8 mouse cellular contexts compared by ENCODE assay signal in the genomic region with DNA sequence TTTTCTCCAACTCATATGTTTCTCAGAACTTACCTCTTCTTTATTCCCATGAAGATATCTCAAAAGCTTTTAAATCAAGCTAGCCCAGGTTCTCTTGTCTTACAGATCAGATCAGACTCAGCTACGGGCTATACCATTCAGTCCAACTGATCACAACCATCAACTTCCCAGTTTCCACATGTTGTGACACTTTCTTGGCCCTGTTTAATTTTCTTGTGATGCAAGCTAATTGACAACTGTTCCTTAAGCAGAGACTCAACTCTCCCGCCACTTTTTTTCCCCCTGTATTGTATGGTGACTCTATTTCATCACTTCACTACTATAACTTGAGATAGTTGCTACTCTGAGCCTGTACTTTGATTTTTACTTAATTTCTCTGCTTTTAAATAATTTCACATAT. TPM values are rescaled to one million over a fixed set of nuclear protein-coding genes. Genes with fewer than 3 reads are reported as not detected.
DNase-seq lines count a peak whose midpoint lies in the region; ATAC-seq and TF ChIP-seq lines count a peak whose summit lies in the region.

No protein-coding gene starts in this region.

- no peak for TF ChIP-seq CTCF in left cerebral cortex, adult 2 months (IDR thresholded peaks at IDR 0.05)

- H3K4me1 ChIP-seq in forebrain, embryonic 13.5 days = peaks cover 13% of the 10 kb centered on the region
- peaks cover 3% of the 10 kb centered on the region; the same call in 1 of the 2 replicates for H3K4me1 ChIP-seq in limb, embryonic 12.5 days (replicated peaks)
- H3K4me1 ChIP-seq in neural tube, embryonic 14.5 days (ENCODE audit: control insufficient read depth, insufficient read depth, low read length) = 0 out of 2 replicates have a peak, but pooled peaks cover 4% of the 10 kb centered on the region

- H3K4me2 ChIP-seq in forebrain, embryonic 13.5 days = peak overlapping the region; percentile 93
- peak overlapping the region; percentile 92 for H3K4me2 ChIP-seq in limb, embryonic 12.5 days
- peak overlapping the region; percentile 94 for H3K4me2 ChIP-seq in neural tube, embryonic 14.5 days (ENCODE audit: low read depth, low read length)

- peak overlapping the region; percentile 34; the same call in 1 of the 2 replicates for H3K9ac ChIP-seq in forebrain, embryonic 13.5 days
- no peak overlapping the region for H3K9ac ChIP-seq in limb, embryonic 12.5 days (replicated peaks)
- no peak overlapping the region for H3K9ac ChIP-seq in neural tube, embryonic 14.5 days (replicated peaks; ENCODE audit: low read depth, low read length)

- H3K27ac ChIP-seq in left cerebral cortex, adult 2 months = no peak overlapping the region
- no peak overlapping the region for H3K27ac ChIP-seq in forebrain, embryonic 13.5 days
- H3K27ac ChIP-seq in limb, embryonic 12.5 days = no peak overlapping the region
- no peak overlapping the region for H3K27ac ChIP-seq in neural tube, embryonic 14.5 days (ENCODE audit: low read depth, low read length)

- ATAC-seq in forebrain, embryonic 13.5 days = peak; percentile 41
- no peak for ATAC-seq in limb, embryonic 12.5 days (ENCODE audit: insufficient number of reproducible peaks, insufficient read depth, low FRiP score, low TSS enrichment, low read depth)
- peak; percentile 28; the same call in 1 of the 2 replicates for ATAC-seq in neural tube, embryonic 14.5 days (ENCODE audit: low read depth)

- peak overlapping the region; percentile 80 for H3K4me3 ChIP-seq in left cerebral cortex, adult 2 months
- H3K4me3 ChIP-seq in forebrain, embryonic 13.5 days = peak overlapping the region; percentile 65
- peak overlapping the region; percentile 53 for H3K4me3 ChIP-seq in limb, embryonic 12.5 days (replicated peaks)
- peak overlapping the region; percentile 65 for H3K4me3 ChIP-seq in neural tube, embryonic 14.5 days (ENCODE audit: low read depth, low read length)

- no peak for DNase-seq in left cerebral cortex, adult 2 months (ENCODE audit: extremely low spot score in 1 of 2, low spot score in 2 of 2)
- no peak for DNase-seq in left cerebral cortex, postnatal 14 days (ENCODE audit: low spot score in 2 of 2)
- no peak for DNase-seq in cerebellum, adult 9-10 months
- DNase-seq in spleen, postnatal 10 days (ENCODE audit: low spot score in 2 of 2) = no peak
- no peak for DNase-seq in kidney, adult 8-10 months

- H3K36me3 ChIP-seq in forebrain, embryonic 13.5 days (ENCODE audit: poor library complexity, severe bottlenecking) = no peaks in the 10 kb centered on the region
- no peaks in the 10 kb centered on the region for H3K36me3 ChIP-seq in limb, embryonic 12.5 days
- no peaks in the 10 kb centered on the region for H3K36me3 ChIP-seq in neural tube, embryonic 14.5 days (ENCODE audit: control insufficient read depth, insufficient read depth, low read length)

- WGBS in forebrain, embryonic 13.5 days = 24% methylated on average over 2 of the region's 2 CpGs
- 56% methylated on average over 2 of the region's 2 CpGs for WGBS in limb, embryonic 12.5 days
- WGBS in neural tube, embryonic 14.5 days = 31% methylated on average over 2 of the region's 2 CpGs

- 0 out of 2 replicates have a peak, but pooled peaks cover 13% of the 10 kb centered on the region for H3K27me3 ChIP-seq in forebrain, embryonic 13.5 days
- H3K27me3 ChIP-seq in limb, embryonic 12.5 days = peaks cover 5% of the 10 kb centered on the region; the same call in 1 of the 2 replicates
- no peaks in the 10 kb centered on the region for H3K27me3 ChIP-seq in neural tube, embryonic 14.5 days (ENCODE audit: control insufficient read depth, insufficient read depth, low read length)

- H3K9me3 ChIP-seq in forebrain, embryonic 13.5 days (replicated peaks) = no peaks in the 10 kb centered on the region
- H3K9me3 ChIP-seq in limb, embryonic 12.5 days = no peaks in the 10 kb centered on the region
- H3K9me3 ChIP-seq in neural tube, embryonic 14.5 days (ENCODE audit: control insufficient read depth, low read length) = no peaks in the 10 kb centered on the region

- intact Hi-C loops in left cerebral cortex, adult 2 months (cut with DNase I) = loop anchor here (2.0 kb wide), 1 partner anchor 113 kb away; no protein-coding TSS in a partner anchor
- intact Hi-C loops in left cerebral cortex, postnatal 14 days (cut with DNase I) = loop anchor here (10.0 kb wide), 2 partner anchors 553 to 783 kb away; a partner anchor contains a TSS

RNA-seq across cellular contexts. Expression of a gene that starts 15.9 kb away (rescaled TPM):
- total RNA-seq in left cerebral cortex, adult 2 months (2021) = not detected
- not detected for total RNA-seq in left cerebral cortex, postnatal 14 days (2021)
- not detected in 2 replicates for polyA plus RNA-seq in forebrain, embryonic 13.5 days (2015; fragmentation: Nextera tagmentation; extraction: Ambion mirVana)
- not detected in 2 replicates for polyA plus RNA-seq in limb, embryonic 12.5 days (2016; fragmentation: Nextera tagmentation; extraction: Ambion mirVana)
- not detected in 2 replicates for polyA plus RNA-seq in neural tube, embryonic 14.5 days (2014; fragmentation: Nextera tagmentation; extraction: Ambion mirVana)

RNA-seq across cellular contexts. Expression of a gene that starts 17.7 kb away (rescaled TPM):
- total RNA-seq in left cerebral cortex, adult 2 months (2021) = 10 to 100 TPM; 33.6 to 36.5 TPM
- 10 to 100 TPM; 35.7 to 42.3 TPM for total RNA-seq in left cerebral cortex, postnatal 14 days (2021)
- polyA plus RNA-seq in forebrain, embryonic 13.5 days (2015; fragmentation: Nextera tagmentation; extraction: Ambion mirVana) = 109 and 114 TPM in 2 replicates
- 180 TPM in 2 replicates for polyA plus RNA-seq in limb, embryonic 12.5 days (2016; fragmentation: Nextera tagmentation; extraction: Ambion mirVana)
- polyA plus RNA-seq in neural tube, embryonic 14.5 days (2014; fragmentation: Nextera tagmentation; extraction: Ambion mirVana) = 68.2 and 87.9 TPM in 2 replicates

RNA-seq across cellular contexts. Expression of a gene that starts 32.2 kb away (rescaled TPM):
- not detected for total RNA-seq in left cerebral cortex, adult 2 months (2021)
- not detected for total RNA-seq in left cerebral cortex, postnatal 14 days (2021)
- not detected in 2 replicates for polyA plus RNA-seq in forebrain, embryonic 13.5 days (2015; fragmentation: Nextera tagmentation; extraction: Ambion mirVana)
- polyA plus RNA-seq in limb, embryonic 12.5 days (2016; fragmentation: Nextera tagmentation; extraction: Ambion mirVana) = not detected in 2 replicates
- not detected in 2 replicates for polyA plus RNA-seq in neural tube, embryonic 14.5 days (2014; fragmentation: Nextera tagmentation; extraction: Ambion mirVana)

RNA-seq across cellular contexts. Expression of a gene that starts 50.3 kb away (rescaled TPM):
- not detected for total RNA-seq in left cerebral cortex, adult 2 months (2021)
- not detected for total RNA-seq in left cerebral cortex, postnatal 14 days (2021)
- polyA plus RNA-seq in forebrain, embryonic 13.5 days (2015; fragmentation: Nextera tagmentation; extraction: Ambion mirVana) = 0.05 TPM in 2 replicates
- polyA plus RNA-seq in limb, embryonic 12.5 days (2016; fragmentation: Nextera tagmentation; extraction: Ambion mirVana) = not detected in 2 replicates
- not detected in 2 replicates for polyA plus RNA-seq in neural tube, embryonic 14.5 days (2014; fragmentation: Nextera tagmentation; extraction: Ambion mirVana)
